Mouse (Mus musculus): ENCODE results near the gene Pik3cd. TPM values are rescaled to one million over a fixed set of nuclear protein-coding genes. Genes with fewer than 3 reads are reported as not detected.

Gene Pik3cd
- total RNA-seq, 2 experiments from 2014 or later: 28.1 to 37.1 TPM

DNA sequence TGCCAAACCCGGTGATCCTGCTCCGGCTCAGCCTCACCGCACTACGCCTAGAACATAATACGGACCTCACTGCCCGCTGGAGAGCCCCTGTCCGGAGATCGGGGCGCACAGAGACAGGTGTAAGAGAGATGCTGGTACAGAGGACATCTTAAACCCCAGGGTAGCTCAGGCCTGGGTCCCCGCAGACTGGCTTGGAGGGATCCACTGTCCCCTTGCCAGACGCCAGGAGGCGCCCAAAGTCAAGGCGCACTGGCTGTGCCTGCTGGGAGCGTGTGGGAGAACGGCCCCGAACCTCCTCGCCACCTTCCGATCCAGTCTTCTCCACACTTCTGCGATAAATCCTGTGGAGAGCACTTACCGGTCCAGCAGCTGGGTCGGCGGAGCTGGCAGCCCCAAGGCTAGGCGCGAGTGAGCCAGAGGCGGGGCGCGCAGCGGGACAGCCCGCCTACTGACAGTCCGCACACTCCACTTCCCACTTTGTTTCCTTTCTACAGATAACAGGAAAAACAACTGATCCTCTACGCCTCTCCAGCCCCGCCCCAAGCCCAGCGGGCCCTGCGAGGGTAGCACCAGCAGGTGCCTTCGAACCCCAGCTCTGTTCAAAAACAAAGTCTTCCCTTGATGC lies 4.1 kb downstream of the Pik3cd start:
- DNase-seq (ENCODE audit: extremely low spot score in 1 of 2, low spot score in 2 of 2): peak in 1 of 2 experiments; percentile 64
- intact Hi-C loops (cut with DNase I): no loop called here

DNA sequence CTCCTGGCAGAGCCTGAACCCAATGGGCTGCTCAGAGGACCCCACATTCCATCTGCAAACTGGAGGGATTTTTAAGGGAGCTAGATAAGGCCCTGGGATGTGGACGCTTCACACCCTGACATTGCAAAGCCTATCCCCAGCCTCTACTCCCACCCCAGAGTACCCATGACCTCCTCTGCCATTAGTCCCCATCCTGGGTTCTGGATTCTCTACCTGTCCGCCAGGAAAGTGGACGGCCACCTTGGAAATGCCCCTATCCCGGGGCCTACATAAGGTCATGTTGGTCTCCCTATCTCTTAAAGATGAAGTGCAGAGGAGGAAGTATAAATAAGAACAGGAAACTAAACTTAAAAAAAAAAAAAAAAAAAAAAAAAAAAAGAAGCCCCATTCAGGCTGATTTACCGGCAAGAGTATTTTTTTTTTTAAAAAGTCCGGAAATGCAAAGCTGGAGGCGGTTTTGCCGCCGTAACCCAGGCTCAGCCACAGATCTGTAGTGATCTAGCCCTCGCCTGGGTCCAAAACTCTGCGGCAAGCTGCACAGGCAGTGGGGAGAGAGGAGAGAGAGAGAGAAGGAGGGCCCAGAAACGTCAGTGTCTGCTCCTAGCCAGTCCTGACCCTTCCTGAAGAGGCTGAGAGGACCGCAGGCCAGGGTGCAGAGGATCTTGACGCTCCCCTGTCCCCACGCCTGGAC lies 4.7 kb downstream of the Pik3cd start:
- DNase-seq (ENCODE audit: extremely low spot score in 1 of 2, low spot score in 2 of 2): no peak
- intact Hi-C loops (cut with DNase I): no loop called here

DNA sequence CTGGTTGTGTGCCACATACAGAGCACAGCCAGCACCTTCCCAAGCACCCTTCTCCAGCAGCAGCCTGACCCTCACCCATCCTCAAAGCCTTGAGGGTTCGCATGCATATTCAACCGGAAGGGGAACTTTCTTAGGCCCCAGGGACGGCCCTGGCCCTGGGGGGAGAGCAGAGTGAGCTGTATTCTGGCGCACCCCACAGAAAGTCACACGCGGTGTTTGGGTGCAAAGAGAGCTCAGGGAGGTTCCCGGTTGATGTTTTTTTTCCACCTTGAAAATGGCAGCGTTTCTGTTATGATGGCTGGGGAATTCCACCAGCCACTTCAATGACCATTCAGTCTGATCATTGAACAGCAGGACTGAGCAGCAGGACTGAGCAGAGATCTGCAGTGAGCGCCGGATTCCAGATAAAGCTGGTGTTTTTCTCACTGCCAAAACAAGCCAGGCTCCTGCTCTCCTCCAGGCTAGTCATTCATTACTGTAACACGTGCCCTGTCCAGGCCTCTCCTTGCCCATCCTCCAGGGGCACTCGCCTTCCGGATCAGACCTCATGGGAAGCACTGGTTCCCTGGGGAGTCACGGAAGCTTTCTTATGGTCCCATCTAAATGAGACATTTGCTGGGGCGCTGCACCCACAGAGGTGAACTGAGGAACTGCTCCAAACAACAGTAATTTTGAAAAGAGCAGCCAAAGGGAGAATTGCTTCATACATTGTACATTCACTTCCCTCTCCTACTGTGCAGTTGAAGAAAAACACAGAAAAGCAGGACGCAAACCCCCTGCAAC lies 6.0 kb downstream of the Pik3cd start:
- intact Hi-C loops (cut with DNase I): no loop called here
- DNase-seq (ENCODE audit: extremely low spot score in 1 of 2, low spot score in 2 of 2): peak in 1 of 2 experiments; percentile 75

DNA sequence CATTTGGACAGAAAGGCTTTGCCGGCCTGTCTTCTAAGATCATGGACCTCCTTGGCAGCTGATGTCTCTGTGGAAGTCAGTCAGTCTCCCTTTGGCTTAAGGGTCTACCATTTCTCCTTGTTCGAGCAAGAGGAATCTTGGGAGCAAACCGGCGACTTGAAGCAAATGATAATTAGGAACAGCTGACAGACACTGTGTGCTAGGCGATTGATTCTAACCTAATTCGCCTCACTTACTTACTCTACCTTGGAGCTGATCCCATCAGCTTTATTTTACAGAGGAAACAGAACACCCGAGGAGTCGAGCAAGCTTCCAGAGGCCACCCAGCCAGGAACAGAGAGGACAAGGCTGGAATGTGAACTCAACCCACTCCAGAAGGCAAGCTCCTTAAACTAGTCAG lies 11.0 kb downstream of the Pik3cd start:
- intact Hi-C loops (cut with DNase I): no loop called here

DNA sequence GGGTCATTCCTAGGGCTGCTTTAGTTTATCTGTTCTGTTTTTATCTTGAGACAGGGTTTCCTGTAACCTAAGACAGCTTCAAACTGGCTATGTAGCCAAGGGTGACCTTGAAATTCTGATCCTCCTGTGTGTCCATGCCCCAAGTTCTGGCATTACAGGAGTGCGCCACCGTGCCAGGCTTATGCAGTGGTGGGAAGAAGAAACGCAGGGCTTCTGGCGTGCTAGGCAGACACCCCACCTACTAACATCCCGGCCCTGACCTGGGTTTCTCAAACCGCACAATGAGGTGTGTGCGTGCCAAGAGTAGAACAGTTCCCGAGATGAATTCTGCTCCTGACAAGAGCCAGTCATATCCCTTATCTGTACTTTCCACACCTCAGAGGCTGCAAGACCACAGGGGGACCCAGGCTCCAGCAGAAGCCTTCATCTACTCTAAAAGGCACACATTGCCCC lies 11.5 kb downstream of the Pik3cd start:
- intact Hi-C loops (cut with DNase I): no loop called here
- no peak for DNase-seq (ENCODE audit: extremely low spot score in 1 of 2, low spot score in 2 of 2)

More for the DNA sequence above, 11.0 kb downstream of the Pik3cd start:
- DNase-seq (ENCODE audit: extremely low spot score in 1 of 2, low spot score in 2 of 2): no peak

DNA sequence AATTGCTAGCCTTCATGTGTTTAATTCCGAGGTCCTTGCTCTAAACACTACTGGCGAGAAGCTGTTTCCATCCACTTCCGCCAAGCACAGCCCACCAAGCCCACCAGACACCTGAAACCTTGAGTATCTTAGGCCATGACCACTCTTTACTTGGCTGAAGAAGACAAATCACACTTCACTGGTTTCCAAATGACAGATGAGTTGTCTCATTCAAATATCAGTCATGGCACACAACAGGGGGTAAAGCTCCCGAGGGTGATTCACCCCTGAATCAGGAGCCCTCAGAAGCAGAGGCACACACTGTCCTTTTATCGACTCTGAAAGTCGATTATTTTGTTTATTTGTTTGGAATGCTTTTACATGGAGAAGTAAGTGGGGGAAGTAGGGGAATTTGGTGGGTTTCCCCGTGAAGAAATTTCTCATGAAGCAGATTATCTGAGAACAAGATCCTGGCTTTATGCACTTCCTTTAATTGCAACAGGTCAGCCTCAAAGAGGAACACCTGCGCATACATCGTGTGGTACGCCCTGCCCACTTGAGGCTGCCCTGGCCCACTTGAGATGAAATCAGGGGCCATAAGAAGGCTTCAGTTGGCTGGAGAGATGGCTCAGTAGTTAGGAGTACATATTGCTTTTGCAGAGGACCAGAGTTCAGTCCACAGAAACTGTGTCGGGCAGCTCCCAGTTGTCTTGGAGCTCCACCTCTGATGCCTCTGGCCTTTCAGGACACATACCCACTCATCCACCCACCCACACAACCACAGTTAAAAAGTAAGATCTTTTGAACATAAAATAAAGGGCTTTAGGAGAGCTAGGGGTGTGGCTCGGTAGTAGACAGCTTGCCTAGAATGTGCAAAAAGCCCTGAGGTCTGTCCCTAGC lies 12.3 kb downstream of the Pik3cd start:
- DNase-seq (ENCODE audit: extremely low spot score in 1 of 2, low spot score in 2 of 2): no peak
- intact Hi-C loops (cut with DNase I): no loop called here

DNA sequence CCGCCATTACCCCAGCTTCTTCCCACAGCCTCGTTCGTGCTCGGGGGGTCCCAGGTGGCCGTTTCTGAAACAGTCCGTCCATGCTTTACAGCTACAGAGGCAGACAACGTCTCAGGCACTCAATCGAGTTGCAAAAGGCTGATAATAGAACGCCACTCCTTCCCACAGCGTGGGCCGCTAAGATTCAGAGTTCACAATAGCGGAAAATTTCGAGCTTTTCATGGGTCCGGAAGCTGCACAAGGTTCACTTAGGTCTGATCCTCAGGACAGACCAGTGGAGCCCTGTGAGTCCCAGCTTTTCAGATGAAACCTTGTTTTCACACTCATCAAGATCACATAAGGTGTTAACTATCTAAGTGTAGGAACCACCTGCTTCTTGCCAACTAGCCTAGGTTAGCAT lies 13.5 kb downstream of the Pik3cd start:
- DNase-seq (ENCODE audit: extremely low spot score in 1 of 2, low spot score in 2 of 2): no peak
- intact Hi-C loops (cut with DNase I): no loop called here

DNA sequence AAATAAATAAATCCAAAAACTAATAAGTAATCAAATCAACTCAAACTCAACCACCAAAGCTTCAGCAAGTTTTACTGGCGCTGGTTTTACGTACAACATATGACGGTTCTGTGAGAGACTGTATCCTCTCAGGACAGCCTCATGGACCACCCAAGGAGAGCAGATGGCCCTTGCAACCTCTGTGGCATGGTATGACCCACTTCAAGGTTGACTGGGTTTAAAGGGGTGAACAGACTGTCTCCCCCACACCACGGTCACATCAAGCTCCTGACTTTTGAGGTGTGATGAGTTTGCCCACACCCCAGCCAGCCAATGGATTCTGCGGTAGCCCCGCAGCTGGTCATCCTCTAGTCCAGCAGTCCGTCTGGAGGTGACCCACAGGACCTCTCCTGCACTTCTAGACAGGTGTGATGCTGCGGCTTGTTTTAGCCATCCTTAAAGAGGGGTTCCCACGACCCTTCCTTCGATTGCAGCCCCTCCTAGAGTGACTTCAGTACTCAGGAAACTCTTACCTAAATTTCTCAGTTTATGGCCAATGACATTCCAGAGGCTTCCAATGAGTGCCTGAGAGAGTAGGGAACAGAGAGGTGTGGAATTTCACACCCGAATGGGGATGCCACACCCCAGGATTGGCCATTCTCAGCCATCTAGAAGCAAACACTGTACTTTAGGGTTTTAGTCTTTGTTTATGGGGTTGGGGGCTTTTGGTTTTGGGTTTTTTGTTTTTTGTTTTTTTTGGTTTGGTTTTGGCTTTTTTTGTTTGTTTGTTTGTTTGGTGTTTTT lies 17.3 kb downstream of the Pik3cd start:
- DNase-seq (ENCODE audit: extremely low spot score in 1 of 2, low spot score in 2 of 2): no peak
- intact Hi-C loops (cut with DNase I): no loop called here

DNA sequence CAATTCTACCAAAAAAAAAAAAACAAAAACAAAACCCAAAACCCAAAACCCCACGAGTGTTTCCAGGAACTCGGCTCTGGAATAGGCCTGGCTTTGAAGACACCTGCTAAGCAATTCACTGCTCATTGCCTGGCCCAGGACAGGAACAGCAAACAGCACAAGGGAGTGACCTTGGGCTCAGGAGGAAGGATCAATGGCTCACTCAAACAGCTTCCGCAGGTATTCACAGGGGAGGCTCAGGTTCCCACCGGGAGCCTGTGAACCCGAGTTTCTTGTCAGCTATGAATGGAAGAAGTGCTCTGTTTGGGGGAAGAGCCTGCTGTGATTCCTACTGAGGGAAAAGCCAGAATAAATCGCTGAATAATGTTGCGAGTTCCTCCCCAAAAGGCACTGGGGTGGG lies 18.5 kb downstream of the Pik3cd start:
- no peak for DNase-seq (ENCODE audit: extremely low spot score in 1 of 2, low spot score in 2 of 2)
- intact Hi-C loops (cut with DNase I): no loop called here

DNA sequence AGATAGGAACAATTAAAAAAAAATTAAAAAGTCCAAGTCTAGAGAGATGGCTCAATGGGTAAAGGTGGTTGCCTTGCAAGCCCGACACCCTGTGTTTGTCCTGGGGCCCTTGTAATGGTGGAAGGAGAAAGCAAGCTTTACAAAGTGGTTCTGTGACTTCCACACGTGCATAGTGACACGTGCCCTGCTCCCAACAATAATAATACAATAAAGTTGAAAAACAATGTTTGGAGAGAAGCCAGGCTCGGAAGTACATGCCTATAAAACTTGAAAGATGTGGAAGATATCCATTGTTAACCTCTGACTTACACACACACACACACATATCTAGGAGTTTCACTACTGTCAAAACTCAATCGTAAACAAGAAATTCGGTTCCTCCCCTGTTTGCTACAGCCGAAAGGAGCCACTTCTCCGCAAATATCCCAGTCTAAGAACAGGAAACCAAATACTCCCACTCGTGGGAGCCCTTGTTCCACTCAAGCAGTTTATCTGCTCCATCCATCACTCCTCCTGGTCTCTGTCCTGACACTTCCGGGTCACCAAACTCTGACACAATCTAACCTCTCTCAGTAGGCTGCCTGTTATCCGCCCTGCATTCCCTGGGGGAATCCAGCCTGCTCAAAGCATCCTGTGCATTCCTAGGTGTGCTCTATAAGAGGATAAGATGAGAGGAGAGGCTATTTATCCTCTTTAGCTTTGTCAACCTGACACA lies 23.2 kb downstream of the Pik3cd start:
- intact Hi-C loops (cut with DNase I): no loop called here
- no peak for DNase-seq (ENCODE audit: extremely low spot score in 1 of 2, low spot score in 2 of 2)

DNA sequence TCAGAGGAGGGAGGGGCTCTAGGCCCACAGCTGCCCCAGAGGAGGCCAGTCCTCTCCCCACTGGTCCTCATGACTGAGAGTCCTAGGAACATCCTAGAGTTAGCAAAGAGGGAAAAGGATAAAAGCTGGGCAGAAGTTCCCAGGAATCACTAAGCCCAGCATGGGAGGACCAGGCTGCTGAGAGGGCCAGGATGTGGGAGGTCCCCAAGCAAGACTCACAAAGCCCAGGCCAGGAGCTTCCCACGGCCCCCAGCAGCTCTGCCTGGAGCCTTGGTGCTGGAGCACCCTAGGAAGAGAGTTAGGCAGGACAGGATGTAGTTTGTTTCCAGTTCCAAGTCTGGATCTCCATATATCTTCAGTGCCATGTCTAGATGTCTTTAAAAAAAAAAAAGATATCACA lies 24.4 kb downstream of the Pik3cd start:
- intact Hi-C loops (cut with DNase I): no loop called here

DNA sequence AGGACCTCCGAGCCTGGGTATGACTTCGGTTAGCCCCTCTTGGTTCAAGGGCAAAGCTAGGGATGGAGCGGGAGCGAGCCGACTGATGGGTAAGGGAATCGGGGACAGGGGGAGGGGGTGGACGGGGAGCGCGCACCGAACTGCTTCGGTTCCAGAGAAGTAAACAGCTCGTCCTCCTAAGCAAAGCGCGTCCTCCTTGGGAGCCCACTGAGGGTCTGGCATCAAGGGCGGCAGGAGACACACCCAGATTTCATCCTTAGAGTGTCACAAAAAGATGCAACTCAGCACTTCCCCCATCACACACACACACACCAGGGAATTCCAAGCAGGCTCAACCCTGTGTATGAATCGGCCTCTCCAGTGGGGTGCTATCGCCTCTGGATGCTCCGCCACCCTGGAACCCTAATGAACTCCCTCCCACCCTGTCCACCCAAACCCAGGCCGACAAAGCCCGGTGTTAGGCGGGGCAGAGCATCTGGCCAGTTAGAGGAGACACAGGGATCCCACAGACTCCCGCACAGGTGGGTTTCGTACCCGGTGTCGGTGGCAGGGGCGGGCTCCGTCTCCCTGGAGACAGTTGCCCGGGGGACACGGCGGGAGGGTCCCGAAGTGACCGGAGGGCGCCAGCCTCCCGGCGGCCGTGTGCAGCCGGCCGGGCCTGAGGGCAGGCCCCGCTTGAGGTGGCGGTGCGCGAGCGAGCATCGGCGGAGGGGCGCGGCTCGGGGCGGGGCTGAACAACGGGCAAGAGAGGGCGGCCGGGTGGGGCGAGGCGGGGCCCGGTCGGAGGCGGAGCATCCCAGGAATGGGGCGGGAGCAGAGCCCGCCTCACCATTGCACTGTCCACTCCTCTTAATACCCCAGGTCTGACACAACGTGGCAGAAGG lies 26.8 kb downstream of the Pik3cd start:
- DNase-seq (ENCODE audit: extremely low spot score in 1 of 2, low spot score in 2 of 2): peak in 1 of 2 experiments; percentile 90
- intact Hi-C loops (cut with DNase I): no loop called here

More for the DNA sequence above, 24.4 kb downstream of the Pik3cd start:
- peak in 1 of 2 experiments; percentile 65 for DNase-seq (ENCODE audit: extremely low spot score in 1 of 2, low spot score in 2 of 2)

DNA sequence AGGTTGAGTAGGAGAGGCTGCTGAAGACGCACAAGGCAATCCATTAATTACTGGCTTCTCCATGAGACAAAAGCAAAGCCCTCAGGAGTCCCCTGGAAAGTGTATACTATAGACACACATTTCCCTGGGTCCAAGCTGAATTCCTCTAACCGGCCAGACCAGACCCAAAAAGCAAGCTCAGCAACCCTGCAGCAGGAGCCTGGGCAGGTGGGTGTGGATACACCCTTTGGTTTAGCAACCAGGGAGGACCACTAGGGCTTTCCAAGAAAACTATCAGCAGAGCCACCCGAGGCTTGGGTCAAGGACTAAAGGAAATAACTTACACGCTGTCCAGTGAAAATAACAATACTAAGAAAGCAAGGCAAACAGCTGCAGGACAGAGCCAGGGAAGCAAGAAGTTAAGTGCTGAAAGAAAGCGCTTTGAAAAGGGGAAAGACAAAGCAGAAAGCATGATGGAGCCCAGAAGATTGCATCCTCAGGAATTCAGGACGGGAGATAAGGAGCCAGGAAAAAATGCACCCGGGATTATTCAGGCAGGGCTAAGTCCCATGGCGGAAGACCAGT lies 27.5 kb downstream of the Pik3cd start:
- intact Hi-C loops (cut with DNase I): no loop called here
- no peak for DNase-seq (ENCODE audit: extremely low spot score in 1 of 2, low spot score in 2 of 2)

DNA sequence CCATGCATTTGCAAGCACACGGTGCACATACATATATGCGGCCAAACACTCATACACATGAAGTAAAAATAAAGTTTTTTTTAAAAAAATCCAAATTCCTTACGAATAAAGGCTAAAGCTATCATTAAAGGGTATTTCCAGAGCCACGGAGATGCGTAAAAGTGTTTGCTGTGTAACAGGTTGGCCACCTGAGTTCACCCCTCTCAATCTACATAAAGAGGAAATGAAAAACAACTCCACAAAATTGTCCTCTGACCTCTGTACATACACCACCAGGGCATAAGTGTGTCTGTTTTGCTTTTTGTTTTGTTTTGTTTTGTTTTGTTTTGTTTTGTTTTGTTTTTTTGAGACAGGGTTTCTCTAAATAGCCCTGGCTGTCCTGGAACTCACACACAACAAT lies 29.6 kb downstream of the Pik3cd start:
- DNase-seq (ENCODE audit: extremely low spot score in 1 of 2, low spot score in 2 of 2): no peak
- intact Hi-C loops (cut with DNase I): no loop called here

DNA sequence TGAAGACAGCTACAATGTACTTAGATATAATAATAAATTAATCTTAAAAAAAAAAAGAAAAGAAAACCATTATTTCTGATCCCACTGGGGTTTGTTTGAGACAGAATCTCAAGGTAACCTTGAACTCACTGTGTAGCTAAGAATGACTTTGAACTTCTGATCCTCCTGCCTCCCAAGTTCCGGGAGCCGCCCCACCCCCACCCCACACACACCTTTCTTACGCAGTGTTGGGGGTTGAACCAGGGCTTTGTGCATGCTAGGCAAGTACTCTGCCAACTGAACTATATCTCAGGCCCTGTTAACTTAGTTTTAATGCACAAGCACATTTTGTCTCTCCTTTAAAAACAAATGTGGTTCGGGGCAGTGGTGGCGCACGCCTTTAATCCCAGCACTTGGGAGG lies 31.2 kb downstream of the Pik3cd start:
- DNase-seq (ENCODE audit: extremely low spot score in 1 of 2, low spot score in 2 of 2): no peak
- intact Hi-C loops (cut with DNase I): no loop called here

DNA sequence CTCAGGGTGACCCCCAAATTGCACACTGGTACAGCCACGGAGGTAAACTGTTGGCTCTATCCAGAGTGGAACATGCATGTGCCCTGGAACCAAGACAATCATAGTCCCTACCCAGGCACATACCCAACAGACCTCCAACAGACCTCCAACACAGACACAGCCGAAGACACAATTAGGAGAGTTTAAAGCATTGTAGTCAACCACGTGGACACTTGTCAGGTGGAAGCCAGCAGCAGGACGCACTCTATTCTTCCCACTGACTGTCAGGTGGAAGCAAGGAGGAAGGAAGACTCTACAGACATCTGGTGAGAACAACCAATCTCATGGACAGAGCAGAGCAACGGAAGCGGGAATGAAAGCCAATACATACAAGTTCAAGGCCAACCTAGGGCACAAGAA lies 36.7 kb downstream of the Pik3cd start:
- intact Hi-C loops (cut with DNase I): no loop called here

More for the DNA sequence above, 36.7 kb downstream of the Pik3cd start:
- no peak for DNase-seq (ENCODE audit: extremely low spot score in 1 of 2, low spot score in 2 of 2)

All from left cerebral cortex, postnatal 10 days (tissue).